In the genomic region with DNA sequence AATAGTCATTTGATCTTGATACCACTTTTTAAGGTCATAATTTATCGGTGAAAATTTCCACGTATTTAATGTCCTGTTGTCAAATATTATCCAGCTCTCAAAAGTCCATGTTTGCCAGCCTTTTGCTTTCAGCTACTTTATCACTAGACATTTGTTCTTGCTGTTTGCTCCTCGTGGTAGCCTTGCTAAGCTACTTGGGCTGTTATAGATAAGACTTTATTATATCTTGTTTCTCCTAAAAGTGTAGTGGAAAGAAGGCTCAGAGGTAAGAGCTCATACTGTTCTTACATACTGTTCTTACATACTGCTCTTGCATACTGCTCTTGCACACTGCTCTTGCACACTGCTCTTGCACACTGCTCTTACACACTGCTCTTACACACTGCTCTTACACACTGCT, we compare ENCODE assay signal across 23 mouse cellular contexts.
"Had no signal": no experiment of that assay in that cellular context is flagged by ENCODE, and none has a peak within 500 bp of the region (broad histone marks: within the 10 kb centered on the region; RNA-seq: fewer than 3 reads in every experiment).

No protein-coding gene starts in this region.

- H3K27ac ChIP-seq: gastrocnemius, adult 2 months; heart, embryonic 10.5 days; hindbrain, embryonic 10.5 days; hindbrain, embryonic 12.5 days; hindbrain, embryonic 14.5 days; layer of hippocampus, adult 2 months; left cerebral cortex, adult 2 months; limb, embryonic 10.5 days; limb, embryonic 12.5 days had no signal

- H3K27me3 ChIP-seq: heart, embryonic 12.5 days; hindbrain, embryonic 12.5 days; limb, embryonic 12.5 days had no signal

- H3K4me1 ChIP-seq: heart, embryonic 10.5 days; heart, embryonic 12.5 days; hindbrain, embryonic 10.5 days; hindbrain, embryonic 12.5 days; limb, embryonic 10.5 days; limb, embryonic 12.5 days had no signal

- H3K36me3 ChIP-seq: heart, embryonic 10.5 days; heart, embryonic 12.5 days; hindbrain, embryonic 10.5 days; hindbrain, embryonic 12.5 days; limb, embryonic 10.5 days; limb, embryonic 12.5 days had no signal

- H3K9ac ChIP-seq: heart, embryonic 12.5 days; hindbrain, embryonic 12.5 days; hindbrain, embryonic 14.5 days; limb, embryonic 12.5 days had no signal

- H3K9me3 ChIP-seq: heart, embryonic 10.5 days; heart, embryonic 12.5 days; hindbrain, embryonic 10.5 days; hindbrain, embryonic 12.5 days; limb, embryonic 10.5 days; limb, embryonic 12.5 days had no signal

- ATAC-seq: hindbrain, embryonic 16.5 days; inflammation-experienced regulatory T-cells, adult 6 months had no signal

- H3K4me2 ChIP-seq: heart, embryonic 12.5 days; hindbrain, embryonic 12.5 days; hindbrain, embryonic 14.5 days; limb, embryonic 12.5 days had no signal

- DNase-seq: gastrocnemius, adult 2 months; gastrocnemius, postnatal 10 days; gastrocnemius, postnatal 25 days; heart, adult 18-20 months; heart, postnatal 10 days; heart, postnatal 4 days; kidney, adult 18-20 months; kidney, adult 8-10 months; kidney, postnatal 10 days; kidney, postnatal 25 days; kidney, postnatal 4 days; liver had no signal

- H3K4me3 ChIP-seq: gastrocnemius, adult 2 months; heart, embryonic 10.5 days; heart, embryonic 12.5 days; hindbrain, embryonic 10.5 days; hindbrain, embryonic 12.5 days; layer of hippocampus, adult 2 months; left cerebral cortex, adult 2 months; limb, embryonic 10.5 days; limb, embryonic 12.5 days had no signal
